Mouse (Mus musculus): ENCODE data around the gene Rbp1. TPM values are rescaled to one million over a fixed set of nuclear protein-coding genes. Genes with fewer than 3 reads are reported as not detected.

Gene Rbp1
- total RNA-seq, 4 experiments from 2014 or later, result 4.9 to 7.8 (median 5.4) TPM

DNA sequence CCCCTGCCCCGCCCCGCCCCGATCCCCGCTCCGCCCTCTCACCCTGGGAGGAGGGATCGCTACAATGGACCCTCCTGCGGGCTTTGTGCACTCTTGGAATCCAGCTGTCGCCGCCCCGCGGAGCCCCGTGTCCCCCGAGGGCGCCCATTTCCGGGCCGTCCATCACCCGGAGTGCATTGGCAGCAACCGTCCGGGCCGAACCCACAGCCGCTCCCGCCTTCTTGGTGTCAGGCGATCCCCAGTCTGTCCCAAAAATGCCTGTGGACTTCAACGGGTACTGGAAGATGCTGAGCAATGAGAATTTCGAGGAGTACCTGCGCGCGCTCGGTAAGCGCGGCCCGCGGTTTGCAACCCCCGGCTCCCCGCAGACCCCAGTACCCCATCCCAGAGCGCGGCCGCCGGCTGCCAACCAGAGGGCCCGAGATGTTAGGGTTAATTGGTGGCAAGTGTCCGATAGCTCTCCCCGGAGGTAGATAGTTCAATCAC, 2.0 kb downstream of the Rbp1 start:
- DNase-seq (ENCODE audit: low spot score), result no peak

DNA sequence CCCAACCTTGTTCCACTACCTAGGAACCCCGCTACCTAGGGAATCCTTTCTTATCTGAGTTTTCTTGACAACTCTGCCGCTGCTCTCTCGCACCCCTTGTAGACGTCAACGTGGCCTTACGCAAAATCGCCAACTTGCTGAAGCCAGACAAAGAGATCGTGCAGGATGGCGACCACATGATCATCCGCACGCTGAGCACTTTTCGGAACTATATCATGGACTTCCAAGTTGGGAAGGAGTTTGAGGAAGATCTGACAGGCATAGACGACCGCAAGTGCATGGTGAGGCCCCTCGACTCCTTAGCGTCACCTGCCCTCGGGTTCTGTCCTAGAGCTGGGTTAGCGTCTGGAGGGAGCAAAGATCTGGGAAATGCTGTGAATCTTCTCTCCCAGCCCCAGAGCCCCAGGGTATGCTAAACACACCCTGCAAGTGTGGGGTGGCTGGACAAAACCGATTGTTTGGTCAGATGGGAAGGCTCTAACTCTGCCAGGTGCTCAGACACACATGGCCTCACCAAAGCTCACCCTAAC, 2.7 kb downstream of the Rbp1 start:
- no peak for DNase-seq (ENCODE audit: low spot score)

DNA sequence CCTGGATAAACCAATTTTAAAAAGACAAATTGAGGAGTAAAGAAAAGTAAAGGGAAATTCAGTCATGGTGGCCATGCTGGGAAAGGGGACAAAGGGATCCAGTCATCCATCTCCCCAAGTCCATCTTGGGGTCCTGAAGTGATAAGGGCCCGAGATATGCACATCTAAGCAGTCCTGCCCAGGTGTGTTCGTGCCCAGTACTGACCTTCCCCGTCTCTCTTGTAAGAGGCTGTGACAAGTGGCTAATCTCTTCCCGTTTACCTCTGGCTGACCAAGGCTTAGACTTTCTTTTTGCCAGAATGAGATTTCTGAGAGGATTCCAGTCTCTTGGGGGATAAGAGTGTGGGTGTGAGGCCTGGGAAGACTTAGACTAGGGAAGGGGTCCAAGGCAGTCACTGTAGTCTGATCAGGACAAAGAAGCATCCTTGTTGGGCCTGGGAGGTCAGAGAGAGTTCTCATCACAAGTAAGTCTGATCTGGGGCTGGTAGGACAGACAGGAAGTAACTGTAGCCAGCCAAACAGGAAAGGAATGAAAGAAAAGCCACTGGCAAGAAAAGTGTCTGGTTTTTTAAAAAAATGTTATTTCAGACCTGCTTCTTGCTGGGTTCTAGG, 5.3 kb downstream of the Rbp1 start:
- DNase-seq (ENCODE audit: low spot score), result no peak

DNA sequence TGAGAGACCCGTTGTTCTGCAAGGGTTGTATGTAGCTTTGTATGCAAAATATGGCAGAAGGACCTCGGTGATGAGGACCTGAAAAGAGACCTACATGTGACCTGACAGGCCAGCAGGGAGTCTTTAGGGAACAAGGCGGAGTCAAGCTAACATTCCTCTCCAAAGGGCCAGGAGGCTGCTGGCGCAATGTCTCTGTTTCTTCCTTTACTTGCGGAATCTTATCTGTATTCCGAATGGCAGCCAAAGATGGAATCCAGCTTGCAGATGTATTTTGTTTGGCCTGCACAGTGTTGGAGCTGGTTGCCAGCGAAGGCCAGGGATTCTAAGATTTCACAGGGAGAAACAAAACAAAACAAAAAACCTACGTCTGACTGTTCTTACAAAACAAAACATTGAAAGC, 6.0 kb downstream of the Rbp1 start:
- DNase-seq (ENCODE audit: low spot score), result peak; percentile 79

DNA sequence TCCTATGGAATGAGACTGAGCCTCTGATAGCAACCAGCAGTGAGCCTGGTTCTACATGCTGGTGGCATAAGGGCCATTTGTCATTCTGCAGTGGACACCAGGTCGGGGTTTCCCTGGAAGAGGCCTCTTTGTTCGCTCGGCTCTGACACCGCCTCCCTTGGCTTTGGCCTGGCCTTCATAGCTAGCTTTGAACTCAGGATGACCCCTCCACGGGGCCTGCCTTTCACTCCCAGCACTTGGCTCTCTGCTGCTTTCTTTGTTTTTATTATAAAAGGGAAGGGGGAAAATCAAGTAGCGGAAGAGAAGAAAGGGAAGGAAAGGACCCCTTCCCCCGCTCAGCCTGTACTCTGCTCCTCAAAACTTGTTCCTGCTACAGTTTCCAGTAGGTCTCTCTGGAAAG, 7.0 kb downstream of the Rbp1 start:
- no peak for DNase-seq (ENCODE audit: low spot score)

DNA sequence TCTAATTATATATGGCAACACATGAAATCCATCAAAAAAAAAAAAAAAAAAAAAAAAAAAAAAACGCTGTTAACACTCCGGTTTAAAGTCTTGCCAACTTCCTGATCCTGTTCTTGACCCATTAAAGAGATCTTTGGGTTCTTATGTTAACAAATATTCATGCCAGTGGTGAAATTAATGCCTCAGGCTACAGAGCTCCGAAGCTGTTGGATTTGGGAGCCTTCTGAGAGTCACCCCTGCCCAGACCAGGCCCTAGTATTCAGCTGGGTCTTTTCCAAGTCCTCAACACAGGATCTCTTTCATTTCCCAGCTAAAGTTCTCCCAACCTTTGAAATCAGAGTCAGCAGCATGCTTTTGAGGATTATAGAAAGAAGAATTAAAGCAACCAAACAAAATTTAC, 7.8 kb downstream of the Rbp1 start:
- DNase-seq (ENCODE audit: low spot score), result no peak

DNA sequence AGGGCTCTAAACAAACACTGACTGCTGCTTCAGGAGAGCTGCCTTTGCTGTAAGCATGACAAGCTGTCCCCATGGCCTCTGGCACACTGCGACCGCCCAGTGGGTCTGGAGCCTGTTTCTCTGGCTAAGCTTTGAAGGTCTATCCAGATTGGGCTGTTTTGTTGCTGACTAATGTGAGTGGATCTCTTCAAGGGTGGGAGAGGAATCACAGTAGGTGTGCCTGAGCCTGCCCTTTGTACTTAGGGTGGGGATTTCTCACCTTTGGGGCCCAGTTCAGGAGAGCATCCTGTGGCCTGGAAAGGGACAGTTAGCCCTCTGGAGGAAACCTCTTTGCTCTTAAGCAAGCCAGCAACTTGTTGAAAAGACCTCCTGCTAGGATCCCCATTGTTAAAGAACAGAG, 10.3 kb downstream of the Rbp1 start:
- DNase-seq (ENCODE audit: low spot score), result no peak

DNA sequence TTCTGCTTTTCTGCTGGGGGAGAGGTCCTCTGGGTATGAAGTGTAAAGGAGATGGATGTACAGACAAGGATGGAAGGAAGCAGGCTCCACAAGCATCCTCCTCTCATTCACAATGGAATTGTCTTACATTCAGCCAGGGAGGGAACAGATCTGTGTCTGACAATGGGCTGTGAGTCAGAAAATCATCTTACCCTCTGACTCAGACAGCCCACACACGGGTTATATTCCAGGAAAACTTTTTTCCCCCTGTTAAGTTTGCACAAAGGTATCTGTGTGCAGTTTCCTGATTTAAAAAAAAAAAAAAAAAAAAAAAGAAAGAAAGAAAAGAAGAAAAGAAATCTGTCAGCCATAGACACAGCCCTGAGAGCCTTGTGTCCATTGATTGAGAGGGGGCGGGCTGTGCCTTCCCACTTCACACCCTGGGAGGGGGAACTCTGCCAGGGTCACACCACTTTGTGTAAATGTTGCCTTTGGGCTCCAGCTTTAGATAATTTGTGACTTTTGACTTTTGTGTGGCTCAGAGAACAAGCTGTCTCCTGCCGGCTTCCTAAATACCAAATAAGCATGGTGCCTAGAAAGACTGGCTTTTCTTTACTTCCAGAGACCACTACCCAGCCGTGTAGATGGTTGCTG, 11.3 kb downstream of the Rbp1 start:
- DNase-seq (ENCODE audit: low spot score), result no peak

DNA sequence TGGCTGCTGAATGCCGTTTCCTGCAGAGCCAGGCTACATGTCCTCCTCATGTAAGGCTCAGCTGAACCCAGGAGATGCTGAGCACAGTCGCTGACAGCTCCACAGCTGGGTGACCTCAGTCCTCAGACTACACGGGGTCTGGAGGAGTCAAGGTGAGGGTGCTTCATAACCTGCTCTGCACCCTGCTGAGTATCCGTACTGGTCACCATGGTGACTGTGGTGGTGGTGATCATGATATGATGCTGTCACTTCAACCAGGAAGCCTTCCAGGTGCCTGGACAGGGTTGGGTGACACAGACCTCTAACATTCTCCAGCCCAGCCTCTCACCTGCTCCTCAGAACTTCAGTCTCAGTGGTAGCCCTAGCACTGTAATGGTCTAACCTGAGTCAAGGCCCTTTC, 15.1 kb downstream of the Rbp1 start:
- DNase-seq (ENCODE audit: low spot score), result no peak

DNA sequence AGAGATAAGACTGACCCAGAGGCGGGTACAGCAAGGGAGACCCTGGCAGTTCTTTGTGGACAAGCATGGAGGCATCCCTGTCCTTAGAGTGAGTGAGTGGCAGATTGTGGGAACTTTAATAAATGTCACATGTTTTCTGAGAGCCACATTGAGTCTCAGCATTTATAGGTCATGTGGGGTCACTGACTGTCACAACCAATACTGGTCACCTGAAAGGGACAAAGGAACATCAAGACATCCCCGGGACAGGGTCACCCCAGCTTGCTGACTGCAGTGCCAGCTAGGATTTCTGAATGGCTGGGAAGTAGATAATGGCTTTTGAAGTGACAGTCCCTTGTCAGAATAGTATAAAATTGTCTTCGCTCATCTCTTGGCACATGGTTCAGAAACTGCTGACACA, 16.3 kb downstream of the Rbp1 start:
- DNase-seq (ENCODE audit: low spot score), result no peak

DNA sequence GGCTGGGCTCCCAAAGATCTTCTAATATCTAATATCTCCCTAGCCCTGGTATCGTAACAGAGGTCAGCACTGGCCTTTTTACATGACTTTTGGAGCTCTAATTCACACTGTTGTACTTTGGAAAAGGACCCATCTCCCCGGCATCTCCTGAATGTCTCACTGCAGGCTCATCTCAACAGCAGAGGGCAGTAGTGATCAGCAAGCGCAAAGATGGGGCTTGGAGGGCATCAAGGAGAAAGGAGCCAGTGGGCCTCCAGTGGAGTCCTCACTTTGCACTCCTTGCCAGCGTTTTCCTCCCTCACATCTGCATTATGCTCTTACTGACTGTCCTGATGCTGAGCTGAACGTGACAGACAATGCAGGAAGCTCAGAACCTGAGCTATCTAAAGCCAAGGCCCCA, 19.9 kb downstream of the Rbp1 start:
- DNase-seq (ENCODE audit: low spot score), result no peak

DNA sequence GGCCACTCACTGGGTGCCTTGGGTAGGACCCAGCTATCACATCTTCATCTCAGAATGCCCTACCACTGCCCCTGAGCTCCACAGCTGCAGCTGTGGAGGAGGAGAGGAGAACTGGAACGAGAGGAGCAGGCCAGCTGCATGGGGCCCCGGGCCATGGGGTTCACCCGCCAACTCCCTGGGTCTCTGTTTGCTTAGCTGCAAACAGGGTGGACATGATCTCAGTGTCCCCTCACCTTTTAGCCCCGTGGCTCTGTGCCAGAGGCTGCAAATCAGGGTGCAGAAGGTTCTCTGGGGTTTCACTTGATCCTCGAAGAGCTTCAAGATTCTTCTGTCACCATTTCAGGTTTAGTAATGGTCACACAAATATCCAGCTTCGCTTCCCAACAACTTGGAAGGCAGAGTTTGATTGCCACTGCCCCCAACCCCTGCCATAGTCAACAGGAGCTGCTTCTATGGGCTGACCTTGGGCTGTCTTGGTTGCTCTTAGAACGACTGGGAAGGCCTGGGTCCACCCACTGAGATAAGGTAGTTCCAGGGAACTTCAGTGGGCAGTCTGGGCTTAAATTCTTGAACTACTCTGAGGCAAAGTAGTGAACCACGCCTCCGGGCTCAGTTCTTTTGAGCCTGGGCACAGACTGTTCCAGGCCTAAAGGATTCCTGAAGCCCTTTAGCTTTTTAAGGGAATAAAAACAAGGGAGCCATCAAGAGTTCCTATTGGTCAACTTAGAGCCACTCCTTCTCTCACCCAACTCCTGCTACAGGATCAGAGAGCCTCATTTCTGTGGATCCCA, 22.8 kb downstream of the Rbp1 start:
- no peak for DNase-seq (ENCODE audit: low spot score)

DNA sequence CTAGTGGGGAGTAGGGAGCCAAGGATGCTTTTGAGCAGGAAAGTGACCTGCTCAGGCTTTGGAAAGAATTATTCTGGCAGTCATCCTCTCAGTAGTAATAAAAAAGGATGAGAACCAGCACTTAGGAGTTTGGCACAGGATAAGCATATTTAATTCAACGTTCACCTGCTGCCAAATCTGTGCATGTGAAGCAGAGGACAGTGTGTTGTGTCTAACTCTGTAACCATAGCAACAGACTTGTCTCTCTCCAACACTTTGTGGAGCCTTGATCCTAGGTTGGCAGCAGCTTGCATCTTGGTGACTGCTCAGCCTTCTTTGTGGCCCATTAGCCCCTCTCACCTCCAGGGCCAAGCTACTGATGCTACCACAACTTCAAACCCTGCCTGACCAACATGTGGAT, 28.2 kb downstream of the Rbp1 start:
- no peak for DNase-seq (ENCODE audit: low spot score)

DNA sequence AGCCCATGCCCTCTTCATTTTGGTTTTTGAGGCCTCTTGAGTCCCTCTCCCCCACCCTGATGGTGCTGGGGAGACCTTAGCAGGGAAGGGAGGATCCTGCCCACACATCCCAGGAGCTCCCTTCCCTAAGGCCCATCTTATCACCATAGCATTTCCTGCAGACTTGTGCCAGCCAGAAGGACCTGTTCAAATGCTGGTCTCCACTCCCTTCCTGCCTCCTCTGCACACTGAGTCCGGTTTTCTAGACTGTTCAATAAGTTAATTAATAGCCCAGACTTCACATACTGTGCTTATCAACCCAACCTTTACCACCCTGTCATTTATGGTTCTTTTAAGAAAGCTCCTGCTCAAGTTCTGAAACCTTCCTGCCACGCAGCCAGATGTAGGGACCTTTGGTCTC, 43.9 kb downstream of the Rbp1 start:
- no peak for DNase-seq (ENCODE audit: low spot score)

DNA sequence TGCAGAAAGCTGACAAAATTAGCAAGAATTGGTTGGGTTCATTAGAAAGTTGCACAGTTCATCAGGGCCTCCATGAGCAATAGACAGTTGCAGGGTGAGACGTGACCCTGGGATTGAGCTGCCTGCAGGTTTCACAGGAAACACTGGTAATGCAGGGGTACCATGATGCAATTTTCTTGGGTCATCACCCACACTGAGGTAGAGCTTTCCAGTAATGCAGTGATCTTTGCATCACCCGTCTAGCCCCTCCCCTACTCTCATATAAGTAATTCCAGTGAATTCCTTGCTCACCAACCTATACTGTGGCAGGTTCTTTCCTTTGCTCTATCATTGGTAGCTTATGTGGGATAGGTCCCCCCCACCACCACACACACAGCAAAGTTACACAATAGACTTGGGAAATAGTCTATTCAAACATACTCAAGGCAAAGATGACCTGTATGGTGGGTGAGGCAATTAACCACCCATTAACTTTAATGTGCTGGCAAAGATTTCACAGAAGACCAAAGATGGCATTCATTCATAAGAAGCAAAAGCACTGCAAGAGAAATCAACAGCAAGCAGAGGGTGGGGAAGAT, 57.5 kb downstream of the Rbp1 start:
- DNase-seq (ENCODE audit: low spot score), result no peak

DNA sequence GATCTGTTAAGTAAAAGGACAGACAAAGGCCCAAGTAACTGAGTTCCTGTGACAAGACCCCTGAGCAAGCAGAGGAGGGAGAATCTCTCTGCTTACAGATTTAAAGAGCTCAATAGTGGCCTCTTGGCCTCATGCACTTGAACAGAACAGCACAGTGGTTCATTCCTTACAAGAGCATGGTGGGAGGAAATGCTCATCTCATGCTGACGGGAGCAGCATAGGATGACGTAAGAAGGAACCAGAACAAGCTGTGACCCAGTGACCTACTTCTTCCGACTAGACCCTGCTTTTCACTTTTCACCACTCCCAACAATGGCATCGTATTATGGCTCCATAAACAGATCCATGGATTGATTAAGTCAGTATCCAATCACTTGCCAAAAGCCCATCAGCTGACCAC, 59.5 kb downstream of the Rbp1 start:
- DNase-seq (ENCODE audit: low spot score), result no peak

DNA sequence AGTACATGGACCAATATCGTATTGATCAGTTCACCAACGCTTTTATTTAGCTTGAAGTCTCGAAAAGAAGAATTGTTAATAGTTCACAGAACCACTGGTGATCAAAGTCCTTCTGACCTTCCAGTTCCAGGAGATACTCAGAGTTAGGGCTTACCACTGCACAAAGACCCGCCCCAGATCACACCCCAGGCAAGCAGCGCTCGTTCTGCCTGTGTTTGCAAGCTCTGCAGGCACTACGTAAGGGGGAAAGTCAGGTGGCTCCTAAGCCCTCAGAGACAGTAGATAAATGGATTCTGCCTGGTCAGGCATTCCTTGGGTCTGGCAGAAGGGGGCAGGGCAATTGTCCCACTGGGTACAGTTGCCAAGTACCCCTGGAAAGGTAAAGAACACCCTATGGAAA, 62.3 kb downstream of the Rbp1 start:
- DNase-seq (ENCODE audit: low spot score), result no peak

DNA sequence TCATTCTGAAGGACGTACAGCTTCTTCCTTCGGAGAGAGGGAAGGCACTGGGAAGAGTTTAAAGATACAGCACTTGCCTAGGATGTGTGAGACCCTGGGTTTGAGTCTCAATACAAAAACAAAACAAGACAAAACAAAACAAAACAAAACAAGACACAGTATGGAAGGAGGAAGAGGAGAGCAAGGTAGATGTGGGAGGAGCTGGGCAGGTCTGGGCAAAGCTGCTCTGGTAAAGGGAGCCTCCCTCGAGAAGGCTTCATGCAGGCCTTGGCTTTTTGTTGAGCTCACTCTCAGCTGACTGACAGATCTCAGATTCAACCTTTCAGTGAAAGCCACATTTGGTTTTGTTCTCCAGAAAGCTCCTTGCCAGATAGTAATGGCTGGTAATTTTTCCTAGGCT, 63.1 kb downstream of the Rbp1 start, which contains the start of gene Rbp2:
Gene Rbp2 (plus strand): TSS at position 301 of the 400 bp plus-strand sequence.
- DNase-seq (ENCODE audit: low spot score), result no peak

DNA sequence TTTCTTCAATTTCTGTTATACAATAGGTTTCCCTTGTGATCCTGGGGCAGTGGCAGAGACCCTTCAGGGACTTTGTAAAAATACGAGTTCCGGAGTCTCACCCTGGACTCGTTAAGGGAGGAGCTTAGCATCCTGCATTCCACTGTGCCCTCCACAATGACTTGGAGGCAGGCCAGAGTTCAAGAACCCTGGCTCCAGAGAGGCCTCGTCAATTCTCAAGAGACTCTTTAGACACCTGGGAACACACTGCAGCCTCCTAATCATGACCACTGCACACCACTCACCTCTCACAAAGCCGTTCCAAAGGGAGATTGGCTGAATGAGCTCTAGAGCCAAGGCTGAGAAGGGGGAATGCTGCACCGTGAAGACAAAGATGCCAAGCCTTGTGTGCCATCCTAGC, 64.5 kb downstream of the Rbp1 start:
- DNase-seq (ENCODE audit: low spot score), result no peak

DNA sequence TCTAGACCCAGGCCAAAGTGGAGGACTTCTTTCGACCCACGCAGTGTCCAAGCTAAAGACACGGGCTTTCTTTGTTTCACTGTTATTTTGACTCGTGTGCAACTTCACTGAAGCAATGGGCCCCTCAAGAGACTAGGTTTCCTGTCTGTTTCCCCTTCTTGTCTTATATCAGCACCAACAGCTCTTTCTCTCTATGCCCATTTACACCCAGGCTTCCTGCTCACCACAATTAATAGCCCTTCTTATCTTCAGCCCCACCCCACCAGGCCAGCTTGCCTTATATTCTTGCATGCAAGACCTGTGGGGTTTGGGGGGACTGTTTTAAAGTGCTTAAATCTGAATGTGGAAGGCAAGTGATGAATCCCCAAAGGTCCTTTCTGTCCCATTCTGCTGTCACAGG, 66.8 kb downstream of the Rbp1 start:
- DNase-seq (ENCODE audit: low spot score), result no peak

DNA sequence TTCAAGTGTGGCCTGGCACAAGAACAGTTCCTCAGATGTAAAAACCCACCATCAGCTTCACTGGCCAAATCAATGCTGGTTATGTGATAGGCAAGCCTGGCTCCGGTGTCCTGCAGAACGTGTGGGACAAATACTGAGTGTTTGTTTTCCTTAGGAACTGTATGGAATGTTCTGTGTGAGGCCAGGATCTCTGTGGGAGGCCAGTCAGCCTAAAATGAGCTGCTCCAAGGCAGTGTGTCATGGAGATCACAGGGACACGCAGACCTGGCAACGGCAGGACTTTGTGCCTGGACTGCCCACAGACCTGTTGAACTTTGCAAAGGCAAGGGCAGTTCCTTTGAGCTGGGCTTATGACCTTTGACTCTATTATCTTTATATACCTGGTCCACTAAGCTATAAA, 67.4 kb downstream of the Rbp1 start:
- no peak for DNase-seq (ENCODE audit: low spot score)

DNA sequence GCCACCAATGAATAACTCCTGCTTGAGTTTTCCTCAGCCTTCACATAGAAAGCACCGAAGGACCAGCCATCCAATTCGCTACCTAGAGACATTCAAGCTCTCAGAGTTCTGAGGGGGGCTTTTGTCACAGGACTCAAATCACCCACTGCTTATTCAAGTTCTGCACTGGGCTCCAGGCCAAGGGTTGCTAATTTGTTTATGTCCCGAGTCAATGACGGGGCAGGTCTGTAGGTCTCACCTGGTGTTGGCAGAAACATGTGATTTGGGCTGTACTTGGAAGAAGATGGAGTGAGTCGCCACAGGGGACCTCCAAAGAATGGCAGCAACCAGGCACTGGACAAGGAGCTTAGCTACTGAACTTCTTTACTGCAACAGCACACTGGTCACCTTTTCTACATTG, 68.3 kb downstream of the Rbp1 start:
- no peak for DNase-seq (ENCODE audit: low spot score)
